Mouse (Mus musculus): ENCODE data around the gene Ndfip2. TPM values are rescaled to one million over a fixed set of nuclear protein-coding genes. Genes with fewer than 3 reads are reported as not detected.

Gene Ndfip2
- 30.6 and 39.1 TPM in 2 replicates for polyA plus RNA-seq (2012; rRNA removed; ENCODE audit: low replicate concordance)

DNA sequence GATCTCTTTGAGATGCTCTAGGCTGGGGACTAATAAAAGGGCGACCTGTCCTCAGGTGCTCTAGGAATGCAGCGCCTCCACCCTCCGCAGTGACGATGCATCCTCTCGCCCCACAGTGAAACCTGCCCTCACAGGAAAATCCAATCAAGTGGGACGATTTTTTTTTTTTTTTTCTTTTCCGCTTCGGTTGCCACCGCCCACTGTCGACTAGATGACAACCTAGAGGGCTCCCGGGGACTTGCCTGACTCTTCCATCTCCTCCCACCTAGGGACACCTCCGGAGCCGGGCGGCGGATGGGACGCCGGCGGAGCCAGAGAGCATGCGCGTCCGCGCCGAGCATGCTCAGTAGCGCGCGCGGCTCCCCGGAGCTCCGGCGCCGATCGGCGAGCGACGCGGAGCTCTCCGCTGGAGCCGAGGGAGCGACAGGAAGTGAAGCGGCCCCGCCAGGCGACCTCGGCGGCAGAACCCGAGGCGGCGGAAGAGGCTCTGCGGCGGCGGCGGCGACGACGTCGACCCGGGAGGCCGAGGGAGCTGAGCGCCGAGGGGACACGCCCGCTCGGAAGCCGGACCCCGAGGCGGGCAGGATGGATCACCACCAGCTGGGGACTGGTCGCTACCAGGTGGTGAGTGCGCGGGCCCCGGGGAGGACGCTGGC, at the start of gene Ndfip2:
Gene Ndfip2 (plus strand): TSS at position 195 of the 656 bp plus-strand sequence.

Other genes with a start within 250 kb of the Ndfip2 start
- 10.1 and 12.0 TPM in 2 replicates for gene Rbm26, start 81.2 kb upstream of the Ndfip2 start, polyA plus RNA-seq (2012; rRNA removed; ENCODE audit: low replicate concordance)

Measured in mammary gland, adult 2 months (tissue).